Mouse (Mus musculus): Measurements from ENCODE around the gene Aco1. TPM values are rescaled to one million over a fixed set of nuclear protein-coding genes. Genes with fewer than 3 reads are reported as not detected.

The Aco1 gene
- total RNA-seq (2014; rRNA removed) (54.0 and 57.5 TPM in 2 replicates), polyA plus RNA-seq (2015; fragmentation: Nextera tagmentation; extraction: Ambion mirVana) (33.2 TPM in 2 replicates)

DNA sequence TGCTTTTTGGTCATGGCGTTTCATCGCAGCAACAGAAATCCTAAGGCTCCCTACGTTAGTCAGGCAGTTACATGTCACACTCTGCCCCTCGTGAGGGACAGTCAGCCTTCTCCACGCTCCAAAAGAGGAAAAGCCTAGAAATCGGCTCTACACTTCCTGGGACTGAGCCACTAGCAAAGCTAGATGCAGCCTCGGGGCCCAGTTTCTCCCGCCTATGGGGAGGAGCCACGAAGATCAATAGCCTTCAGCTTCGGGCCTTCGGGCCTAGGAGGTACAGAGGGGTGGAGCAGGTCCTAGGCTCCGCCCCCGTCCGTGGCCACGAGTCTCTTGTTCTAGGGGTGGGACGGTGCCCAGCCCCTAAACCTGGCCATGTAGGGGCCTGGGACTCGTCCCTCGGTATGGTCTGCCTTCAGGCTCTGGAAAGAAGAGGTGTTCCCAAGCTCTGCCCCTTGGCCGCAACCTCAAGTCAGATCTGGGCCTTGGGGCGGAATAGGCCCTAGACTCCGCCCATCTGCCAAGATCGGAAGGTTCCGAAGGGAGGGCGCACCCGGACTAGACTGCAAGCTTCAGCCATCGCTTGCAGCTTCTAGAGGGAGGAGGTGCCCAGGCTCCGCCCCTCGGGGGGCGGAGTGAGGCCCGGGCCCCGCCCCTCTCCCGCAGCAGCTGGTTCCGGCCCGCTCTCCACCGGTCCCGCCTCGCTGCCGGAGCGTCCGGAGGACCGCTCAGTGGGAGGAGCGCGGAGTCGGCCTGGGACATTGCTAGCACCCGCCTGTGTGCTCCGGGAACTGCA lies at the start of gene Aco1:
Aco1 (plus strand) TSS at position 339 of the 790 bp plus-strand sequence.
- WGBS: under 1% methylated on average over 41 of the region's 46 CpGs
- ATAC-seq (ENCODE audit: low FRiP score) (peak; percentile 97), DNase-seq (ENCODE audit: low spot score) (peak; percentile 98)
- Histone ChIP-seq H3K36me3 (ENCODE audit: insufficient read depth, low read length) (no peaks in the 10 kb centered on the region), H3K27ac (ENCODE audit: low read depth, low read length) (peak within 1 kb of the TSS; percentile 91), H3K4me3 (ENCODE audit: low read depth, low read length) (peak within 1 kb of the TSS; percentile 87), H3K4me1 (ENCODE audit: insufficient read depth, low read length) (peaks cover 9% of the 10 kb centered on the region; the same call in 1 of the 2 replicates), H3K9ac (replicated peaks; ENCODE audit: low read length, poor library complexity, severe bottlenecking) (peak within 1 kb of the TSS; percentile 90), H3K4me2 (ENCODE audit: low read depth, low read length, poor library complexity, severe bottlenecking) (peak within 1 kb of the TSS; percentile 61), H3K27me3 (ENCODE audit: insufficient read depth, low read length) (no peaks in the 10 kb centered on the region), H3K9me3 (ENCODE audit: low read length) (no peaks in the 10 kb centered on the region)
- TF ChIP-seq CTCF (IDR thresholded peaks at IDR 0.05): no peak; the same call in 1 of the 2 replicates

DNA sequence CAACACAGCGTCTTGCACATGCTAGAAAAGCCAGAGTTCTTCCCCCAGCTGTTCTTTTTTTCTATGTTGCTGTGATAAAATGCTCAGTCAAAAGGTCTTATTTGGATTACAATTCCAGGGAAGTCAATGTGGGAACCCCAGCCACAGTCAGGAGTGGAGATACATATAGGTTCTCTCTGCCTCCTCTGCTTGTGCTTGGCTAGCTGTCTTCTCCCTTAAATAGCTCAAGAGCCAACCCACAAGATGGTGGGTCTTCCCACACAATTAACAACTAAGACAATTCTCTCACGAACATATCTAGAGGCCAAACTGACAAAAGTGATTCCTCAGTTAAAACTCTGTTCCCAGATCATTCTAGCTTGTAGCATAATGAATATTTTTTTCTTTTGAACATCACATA lies 47.9 kb upstream of the Aco1 start:
- Histone ChIP-seq H3K9me3 (ENCODE audit: low read length) (no peaks in the 10 kb centered on the region), H3K36me3 (ENCODE audit: insufficient read depth, low read length) (no peaks in the 10 kb centered on the region), H3K4me3 (ENCODE audit: low read depth, low read length) (no peak overlapping the region), H3K27me3 (ENCODE audit: insufficient read depth, low read length) (no peaks in the 10 kb centered on the region), H3K4me2 (ENCODE audit: low read depth, low read length, poor library complexity, severe bottlenecking) (no peak overlapping the region), H3K9ac (replicated peaks; ENCODE audit: low read length, poor library complexity, severe bottlenecking) (no peak overlapping the region), H3K4me1 (ENCODE audit: insufficient read depth, low read length) (no peaks in the 10 kb centered on the region), H3K27ac (ENCODE audit: low read depth, low read length) (no peak overlapping the region)
- DNase-seq (ENCODE audit: low spot score): no peak
- WGBS: 97% methylated on average over 2 of the region's 2 CpGs
- ATAC-seq (ENCODE audit: low FRiP score): no peak
- no peak for TF ChIP-seq CTCF (IDR thresholded peaks at IDR 0.05)

DNA sequence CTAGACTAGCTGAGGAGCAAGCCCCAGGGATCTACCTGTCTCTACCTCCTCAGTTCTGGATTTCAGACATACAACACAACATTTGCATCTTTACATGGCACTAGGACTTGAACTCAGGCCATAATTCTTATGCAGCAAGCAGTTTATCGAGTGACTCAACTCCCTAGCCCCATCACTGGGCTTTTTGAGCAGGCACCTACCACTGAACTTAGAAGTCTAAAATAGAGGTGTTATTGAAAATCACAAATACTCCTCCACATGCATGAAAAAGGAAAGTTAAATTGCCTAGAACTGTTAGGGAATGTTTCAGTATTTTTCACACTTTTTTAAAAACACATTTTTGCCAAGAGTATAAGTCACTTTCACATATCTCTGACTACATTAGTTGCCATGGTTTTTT lies 39.9 kb upstream of the Aco1 start:
- Histone ChIP-seq H3K4me2 (ENCODE audit: low read depth, low read length, poor library complexity, severe bottlenecking) (no peak overlapping the region), H3K9me3 (ENCODE audit: low read length) (no peaks in the 10 kb centered on the region), H3K9ac (replicated peaks; ENCODE audit: low read length, poor library complexity, severe bottlenecking) (no peak overlapping the region), H3K4me1 (ENCODE audit: insufficient read depth, low read length) (no peaks in the 10 kb centered on the region), H3K27ac (ENCODE audit: low read depth, low read length) (no peak overlapping the region), H3K4me3 (ENCODE audit: low read depth, low read length) (no peak overlapping the region), H3K36me3 (ENCODE audit: insufficient read depth, low read length) (no peaks in the 10 kb centered on the region), H3K27me3 (ENCODE audit: insufficient read depth, low read length) (no peaks in the 10 kb centered on the region)
- no peak for ATAC-seq (ENCODE audit: low FRiP score)
- no peak for TF ChIP-seq CTCF (IDR thresholded peaks at IDR 0.05)
- WGBS: 84% methylated on average over 1 of the region's 1 CpGs
- no peak for DNase-seq (ENCODE audit: low spot score)

DNA sequence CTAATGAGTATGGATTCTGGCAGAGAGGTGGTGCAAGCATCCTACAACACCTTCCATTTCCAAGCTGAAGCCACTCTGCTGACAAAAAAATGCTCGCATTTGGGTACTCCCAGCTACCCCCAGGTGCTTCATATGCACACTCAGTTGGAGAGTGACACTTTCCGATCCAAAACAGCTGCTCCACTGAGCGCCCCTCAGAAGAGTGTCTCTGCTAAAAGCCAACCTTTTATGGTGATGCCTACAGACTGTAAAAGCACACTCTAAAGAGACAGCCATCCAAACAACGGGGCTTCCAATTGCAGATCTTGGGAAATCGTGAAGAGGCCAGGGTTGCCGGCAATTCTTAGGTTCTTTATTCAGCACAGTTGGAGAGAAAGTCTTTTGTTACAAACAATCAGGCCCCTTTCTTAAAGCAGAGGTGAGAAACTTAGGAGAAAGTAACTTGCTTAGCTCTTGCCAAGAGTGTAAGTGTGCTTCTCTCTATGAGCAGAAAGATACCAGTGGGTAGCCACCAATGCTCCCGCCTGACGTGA lies 36.8 kb upstream of the Aco1 start:
- DNase-seq (ENCODE audit: low spot score) (no peak), ATAC-seq (ENCODE audit: low FRiP score) (no peak)
- H3K4me3 ChIP-seq (ENCODE audit: low read depth, low read length): no peak overlapping the region
- no peaks in the 10 kb centered on the region for H3K36me3 ChIP-seq (ENCODE audit: insufficient read depth, low read length)
- no peak overlapping the region for H3K27ac ChIP-seq (ENCODE audit: low read depth, low read length)
- TF ChIP-seq CTCF (IDR thresholded peaks at IDR 0.05): no peak
- WGBS: 35% methylated on average over 8 of the region's 8 CpGs
- no peak overlapping the region for H3K9ac ChIP-seq (replicated peaks; ENCODE audit: low read length, poor library complexity, severe bottlenecking)
- H3K4me2 ChIP-seq (ENCODE audit: low read depth, low read length, poor library complexity, severe bottlenecking): no peak overlapping the region
- no peaks in the 10 kb centered on the region for H3K27me3 ChIP-seq (ENCODE audit: insufficient read depth, low read length)
- H3K9me3 ChIP-seq (ENCODE audit: low read length): no peaks in the 10 kb centered on the region
- no peaks in the 10 kb centered on the region for H3K4me1 ChIP-seq (ENCODE audit: insufficient read depth, low read length)

DNA sequence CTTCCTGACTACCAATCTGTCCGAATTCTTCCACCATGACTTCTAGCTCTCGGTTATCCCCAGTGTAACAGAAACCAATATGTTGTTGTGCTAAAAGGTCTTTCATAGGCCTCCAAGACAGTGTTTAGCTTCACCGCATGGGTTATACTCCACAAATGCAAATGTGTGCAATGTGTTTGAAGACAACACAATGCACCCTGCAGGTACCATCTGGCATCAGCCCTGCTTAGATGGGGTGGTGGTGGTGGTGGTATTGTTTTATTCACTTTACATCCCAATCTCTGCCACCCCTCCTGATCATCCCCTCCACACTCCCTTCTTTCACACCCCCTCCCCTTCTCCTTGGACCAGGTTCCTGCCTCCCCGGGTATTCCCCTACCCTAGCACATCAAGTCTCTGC lies 34.9 kb upstream of the Aco1 start:
- WGBS: 88% methylated on average over 4 of the region's 4 CpGs
- ATAC-seq (ENCODE audit: low FRiP score) (no peak), DNase-seq (ENCODE audit: low spot score) (no peak)
- Histone ChIP-seq H3K4me1 (ENCODE audit: insufficient read depth, low read length) (no peaks in the 10 kb centered on the region), H3K27me3 (ENCODE audit: insufficient read depth, low read length) (no peaks in the 10 kb centered on the region), H3K9me3 (ENCODE audit: low read length) (no peaks in the 10 kb centered on the region), H3K9ac (replicated peaks; ENCODE audit: low read length, poor library complexity, severe bottlenecking) (no peak overlapping the region), H3K27ac (ENCODE audit: low read depth, low read length) (no peak overlapping the region), H3K4me3 (ENCODE audit: low read depth, low read length) (no peak overlapping the region), H3K36me3 (ENCODE audit: insufficient read depth, low read length) (no peaks in the 10 kb centered on the region), H3K4me2 (ENCODE audit: low read depth, low read length, poor library complexity, severe bottlenecking) (no peak overlapping the region)
- TF ChIP-seq CTCF (IDR thresholded peaks at IDR 0.05): no peak

DNA sequence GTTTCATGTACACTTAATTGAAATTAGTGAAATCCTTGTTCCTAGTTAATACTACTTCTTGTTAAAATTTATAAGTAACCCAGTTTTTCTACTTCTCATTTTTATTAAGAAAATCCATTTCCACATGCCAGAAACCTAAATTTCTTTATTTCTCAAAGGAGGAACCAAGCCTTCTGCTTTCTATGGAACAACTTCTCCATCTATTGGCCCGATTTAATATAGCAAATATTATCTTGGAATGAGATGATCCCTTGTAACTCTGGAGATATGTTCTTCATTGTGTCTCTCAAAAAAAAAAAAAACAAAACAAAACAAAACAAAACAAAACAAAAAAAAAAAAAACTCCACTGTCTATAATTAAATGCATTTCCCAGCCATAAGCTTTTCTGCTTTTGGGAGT lies 29.7 kb upstream of the Aco1 start:
- Histone ChIP-seq H3K4me1 (ENCODE audit: insufficient read depth, low read length) (no peaks in the 10 kb centered on the region), H3K4me3 (ENCODE audit: low read depth, low read length) (no peak overlapping the region), H3K36me3 (ENCODE audit: insufficient read depth, low read length) (no peaks in the 10 kb centered on the region), H3K9me3 (ENCODE audit: low read length) (no peaks in the 10 kb centered on the region), H3K27me3 (ENCODE audit: insufficient read depth, low read length) (no peaks in the 10 kb centered on the region), H3K9ac (replicated peaks; ENCODE audit: low read length, poor library complexity, severe bottlenecking) (no peak overlapping the region), H3K27ac (ENCODE audit: low read depth, low read length) (no peak overlapping the region), H3K4me2 (ENCODE audit: low read depth, low read length, poor library complexity, severe bottlenecking) (no peak overlapping the region)
- peak; percentile 78 for TF ChIP-seq CTCF (IDR thresholded peaks at IDR 0.05)
- ATAC-seq (ENCODE audit: low FRiP score) (no peak), DNase-seq (ENCODE audit: low spot score) (peak; percentile 60)
- WGBS: 81% methylated on average over 1 of the region's 1 CpGs

Data from midbrain, postnatal 0 days (tissue).